Mouse (Mus musculus): ENCODE measurements around the gene Nlgn2.
A peak's percentile ranks its signal among the peaks of the same experiment; 100 is the strongest.

DNA sequence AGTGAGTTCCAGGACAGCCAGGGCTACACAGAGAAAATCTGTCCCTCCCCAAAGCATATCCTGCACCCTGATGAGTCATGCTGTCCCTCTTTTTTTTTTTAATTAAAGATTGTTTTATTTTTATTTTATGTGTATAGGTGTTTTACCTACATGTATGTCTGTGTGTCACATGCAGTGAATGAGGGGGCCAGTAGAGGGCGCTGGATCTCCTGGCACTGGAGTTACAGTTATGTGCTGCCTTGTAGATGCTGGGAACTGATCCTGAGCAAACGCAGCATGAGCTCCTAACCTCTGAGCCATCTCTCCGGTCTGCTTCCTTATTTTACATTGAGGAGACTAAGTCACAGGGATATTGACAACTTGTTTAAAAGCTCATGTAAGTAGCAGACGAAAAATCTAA is 45.5 kb upstream of the Nlgn2 start:
- TF ChIP-seq CTCF (IDR thresholded peaks at IDR 0.05; ENCODE audit: control insufficient read depth, insufficient read depth, low read length) (peak; percentile 65), POLR2A (IDR thresholded peaks at IDR 0.05; ENCODE audit: borderline replicate concordance, control insufficient read depth, low read depth, low read length) (no peak)

Data from bone marrow, adult 2 months (tissue).